Mouse (Mus musculus) activated CD4-positive, CD25-positive, alpha-beta regulatory T cell, adult 4 months (primary cell): ENCODE measurements at regions not wholly inside any gene's neighbourhood (a gene's known extent, or its start where the extent isn't known, plus 50 kb on each side); places are given as distances from the start of the nearest gene placed in this dataset.

Experiments used
- ATAC-seq: one replicate; pipeline ENCODE4 v1.8.0; 2017

- peak; percentile 65 for ATAC-seq
Measured at GRCm38 (mm10) chr10:118628000-118628399, 187.2 kb downstream of the Ifng start.

- ATAC-seq = no peak
Measured at GRCm38 (mm10) chr10:118629360-118630040, 188.7 kb downstream of the Ifng start.

GRCm38 (mm10) chr10:118631786-118632185 lies 190.9 kb downstream of the Ifng start:
- ATAC-seq = no peak

GRCm38 (mm10) chr10:118632187-118632586 lies 191.3 kb downstream of the Ifng start:
- no peak for ATAC-seq

GRCm38 (mm10) chr10:118633429-118633828 lies 192.6 kb downstream of the Ifng start:
- ATAC-seq = peak; percentile 95

- ATAC-seq = no peak
Measured at GRCm38 (mm10) chr10:118639097-118639496, 198.3 kb downstream of the Ifng start.

GRCm38 (mm10) chr10:118640121-118640809 lies 199.4 kb downstream of the Ifng start:
- ATAC-seq = no peak

GRCm38 (mm10) chr10:118640810-118641427 lies 200.1 kb downstream of the Ifng start:
- no peak for ATAC-seq

GRCm38 (mm10) chr10:118643622-118644021 lies 202.8 kb downstream of the Ifng start:
- no peak for ATAC-seq

GRCm38 (mm10) chr10:118648111-118648510 lies 207.3 kb downstream of the Ifng start:
- no peak for ATAC-seq

- ATAC-seq = no peak
Measured at GRCm38 (mm10) chr10:118656561-118656960, 213.4 kb downstream of the Dyrk2 start.

GRCm38 (mm10) chr10:118666009-118666408 lies 204.0 kb downstream of the Dyrk2 start:
- no peak for ATAC-seq

GRCm38 (mm10) chr10:118675816-118676465 lies 194.1 kb downstream of the Dyrk2 start:
- ATAC-seq = no peak

- no peak for ATAC-seq
Measured at GRCm38 (mm10) chr10:118678750-118679418, 191.1 kb downstream of the Dyrk2 start.

GRCm38 (mm10) chr10:118679507-118679906 lies 190.5 kb downstream of the Dyrk2 start:
- no peak for ATAC-seq

GRCm38 (mm10) chr10:118680896-118681295 lies 189.1 kb downstream of the Dyrk2 start:
- ATAC-seq = no peak

GRCm38 (mm10) chr10:118683356-118683755 lies 186.7 kb downstream of the Dyrk2 start:
- no peak for ATAC-seq

- no peak for ATAC-seq
Measured at GRCm38 (mm10) chr10:118699292-118699691, 170.7 kb downstream of the Dyrk2 start.

GRCm38 (mm10) chr10:118700115-118700514 lies 169.9 kb downstream of the Dyrk2 start:
- ATAC-seq = no peak

- no peak for ATAC-seq
Measured at GRCm38 (mm10) chr10:118706020-118706419, 164.0 kb downstream of the Dyrk2 start.

- no peak for ATAC-seq
Measured at GRCm38 (mm10) chr10:118709718-118710117, 160.3 kb downstream of the Dyrk2 start.

GRCm38 (mm10) chr10:118711529-118711928 lies 158.5 kb downstream of the Dyrk2 start:
- ATAC-seq = no peak

GRCm38 (mm10) chr10:118711951-118712350 lies 158.1 kb downstream of the Dyrk2 start:
- no peak for ATAC-seq
